Mouse (Mus musculus) liver, embryonic 14.5 days (tissue): Measurements from ENCODE around the gene Dhtkd1. TPM values are rescaled to one million over a fixed set of nuclear protein-coding genes. Genes with fewer than 3 reads are reported as not detected.

Source experiments
- ATAC-seq: fragments of 200-750 bp; cut with Nextera tagmentation; 2 replicates; pipeline ENCODE4 v1.8.0; 2017; ENCODE audit warnings: moderate number of reproducible peaks, mild to moderate bottlenecking, moderate library complexity; ENCODE audit not compliant: insufficient read depth
- DNase-seq, 3 experiments: peaks; one replicate each; pipeline ENCODE4 v3.0.0-alpha.2; 2012 to 2013; ENCODE audit warnings: low read depth in 3 of 3, low spot score in 3 of 3
- H3K27ac ChIP-seq: fragments of 300-500 bp; sonication (generic); 2 replicates; pipeline ENCODE4 v1.5.1; 2014; ENCODE audit warnings: moderate library complexity, mild to moderate bottlenecking, control low read depth, inconsistent platforms
- H3K27me3 ChIP-seq: fragments of 300-500 bp; sonication (generic); 2 replicates; pipeline ENCODE4 v1.6.1; 2014; ENCODE audit warnings: mild to moderate bottlenecking, low read length, moderate library complexity; ENCODE audit not compliant: control insufficient read depth, insufficient read depth
- H3K36me3 ChIP-seq: fragments of 300-500 bp; sonication (generic); replicated peaks from 2 replicates; pipeline ENCODE4 v1.6.1; 2014; ENCODE audit warnings: low read depth; ENCODE audit not compliant: control insufficient read depth, insufficient read depth
- H3K4me1 ChIP-seq, 2 experiments: fragments of 200-500 bp in 1 of 2; fragments of 300-500 bp in 1 of 2; sonication (generic) in 1 of 2; replicated peaks; 2 replicates each; pipeline ENCODE4 v1.6.1; 2012 to 2014; ENCODE audit warnings: antibody characterized with exemption in 1 of 2, inconsistent platforms in 1 of 2, low read length in 1 of 2; ENCODE audit not compliant: control insufficient read depth in 2 of 2, insufficient read depth in 2 of 2
- H3K4me2 ChIP-seq: fragments of 300-500 bp; sonication (generic); 2 replicates; pipeline ENCODE4 v1.6.1; 2014; ENCODE audit warnings: low read depth, mild to moderate bottlenecking, control low read depth, moderate library complexity
- H3K4me3 ChIP-seq, 2 experiments: fragments of 200-500 bp in 1 of 2; fragments of 300-500 bp in 1 of 2; sonication (generic) in 1 of 2; 2 replicates each; pipeline ENCODE4 v1.5.1; 2012 to 2014; ENCODE audit warnings: low read depth in 2 of 2, low read length in 2 of 2, mild to moderate bottlenecking in 2 of 2, control low read depth in 1 of 2, inconsistent platforms in 1 of 2, moderate library complexity in 1 of 2; ENCODE audit not compliant: insufficient read depth in 1 of 2
- H3K9ac ChIP-seq: fragments of 300-500 bp; sonication (generic); replicated peaks from 2 replicates; pipeline ENCODE4 v1.6.1; 2014; ENCODE audit warnings: mild to moderate bottlenecking, control low read depth, moderate library complexity
- H3K9me3 ChIP-seq: fragments of 300-500 bp; sonication (generic); 2 replicates; pipeline ENCODE4 v1.6.1; 2016; ENCODE audit warnings: low read length, mixed read lengths; ENCODE audit not compliant: control insufficient read depth
- CTCF ChIP-seq: IDR thresholded peaks from 2 replicates; pipeline ENCODE4 v1.5.1; 2016; ENCODE audit warnings: antibody characterized with exemption, low read depth, control low read depth
- EP300 ChIP-seq: IDR thresholded peaks from 2 replicates; pipeline ENCODE4 v1.6.1; 2016; ENCODE audit warnings: antibody characterized with exemption, low read depth
- WGBS: fragments of 180-500 bp; shearing (Covaris S2); extraction: QIAGEN DNeasy Blood & Tissue Kit; methylation state at CpG from one replicate; pipeline ENCODE4 v1.1.7; 2014; ENCODE audit not compliant: insufficient replicate concordance; 5-methylcytosine and 5-hydroxymethylcytosine counted together
- polyA plus RNA-seq, 2 experiments: library from polyadenylated mRNA; depleted of rRNA in 1 of 2; stranded (reverse) in 1 of 2; unstranded in 1 of 2; fragments of >200 nt; fragmentation: Nextera tagmentation in 1 of 2; extraction: Ambion mirVana in 1 of 2; gene quantifications; 2 replicates each; pipeline versions ENCODE4 v1.2.1 to v1.2.3; 2012 to 2014

Dhtkd1 gene
- polyA plus RNA-seq, 2 experiments, result 1.6 to 2.8 TPM

DNA sequence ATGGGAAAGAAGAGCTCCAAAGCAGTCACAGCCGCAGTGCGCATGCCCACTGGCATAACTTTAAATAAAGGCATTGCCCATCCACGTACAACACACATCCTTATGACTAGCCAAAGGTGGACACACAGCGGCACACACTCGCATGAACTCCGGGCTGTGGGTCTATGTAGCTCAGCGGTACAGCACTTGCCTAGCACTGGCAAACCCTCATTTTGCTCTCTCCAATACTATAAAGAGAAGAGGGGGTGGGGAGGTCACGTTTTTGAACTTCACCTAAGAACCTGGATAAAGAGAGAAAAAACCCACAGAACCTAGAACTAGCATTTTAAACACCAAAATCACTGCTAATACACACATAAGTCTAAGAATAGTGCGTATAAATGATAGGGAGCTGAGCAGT lies 1.7 kb downstream of the Dhtkd1 start:
- Histone ChIP-seq H3K27ac (no peak overlapping the region), H3K36me3 (no peaks in the 10 kb centered on the region), H3K9ac (no peak overlapping the region), H3K4me3 (no peak overlapping the region), H3K9me3 (no peaks in the 10 kb centered on the region), H3K4me2 (no peak overlapping the region), H3K27me3 (no peaks in the 10 kb centered on the region), H3K4me1 (peaks cover 11 to 14% of the 10 kb centered on the region in 2 experiments)
- ATAC-seq, result no peak
- 85% methylated on average over 9 of the region's 9 CpGs for WGBS
- DNase-seq, result no peak
- no peak for TF ChIP-seq CTCF
- no peak for TF ChIP-seq EP300

DNA sequence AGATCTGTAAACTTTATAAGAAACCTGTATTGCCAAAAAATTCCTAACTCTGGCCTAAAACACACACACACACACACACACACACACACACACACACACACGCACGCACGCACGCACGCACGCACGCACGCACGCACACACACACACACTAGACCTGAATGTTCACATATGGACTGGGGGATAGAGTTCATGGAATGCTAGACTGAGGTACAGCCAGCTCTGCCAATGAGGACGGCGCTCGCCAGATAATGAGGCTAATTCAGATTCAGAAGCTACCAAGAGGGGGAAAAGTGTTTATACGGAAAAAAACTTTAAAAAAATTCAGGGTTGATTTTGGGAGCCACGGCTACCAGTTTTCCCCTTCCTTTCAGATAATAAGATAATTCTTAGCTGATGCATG lies 2.7 kb downstream of the Dhtkd1 start:
- no peaks in the 10 kb centered on the region for H3K36me3 ChIP-seq
- H3K9me3 ChIP-seq, result no peaks in the 10 kb centered on the region
- DNase-seq (no peak), ATAC-seq (no peak)
- no peak overlapping the region for H3K9ac ChIP-seq
- H3K4me1 ChIP-seq, result peaks cover 7 to 8% of the 10 kb centered on the region in 2 experiments
- H3K4me3 ChIP-seq, result no peak overlapping the region
- TF ChIP-seq CTCF (no peak), EP300 (no peak)
- H3K27ac ChIP-seq, result no peak overlapping the region
- H3K27me3 ChIP-seq, result no peaks in the 10 kb centered on the region
- H3K4me2 ChIP-seq, result no peak overlapping the region
- 84% methylated on average over 14 of the region's 14 CpGs for WGBS

DNA sequence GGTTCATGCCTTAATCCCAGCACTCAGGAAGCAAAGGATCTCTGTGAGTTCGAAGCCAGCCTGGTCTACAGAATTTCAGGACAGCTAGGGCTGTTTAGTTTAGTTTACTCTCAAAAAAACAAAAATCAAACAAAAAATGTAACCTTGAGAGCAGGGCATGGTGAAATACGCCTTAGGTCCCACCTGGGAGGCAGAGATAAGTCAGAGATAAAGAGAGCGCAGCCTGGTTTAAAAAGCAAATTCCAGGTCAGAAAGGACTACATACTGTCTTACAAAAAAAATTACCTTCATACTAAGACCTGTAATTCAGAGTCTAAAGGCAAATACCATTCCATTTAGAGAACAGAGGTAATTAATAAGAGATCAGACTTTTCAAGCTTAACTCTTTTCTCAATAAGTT lies 3.3 kb downstream of the Dhtkd1 start:
- Histone ChIP-seq H3K27me3 (no peaks in the 10 kb centered on the region), H3K9ac (no peak overlapping the region), H3K4me2 (no peak overlapping the region), H3K9me3 (no peaks in the 10 kb centered on the region), H3K4me1 (peaks cover 7 to 8% of the 10 kb centered on the region in 2 experiments), H3K4me3 (no peak overlapping the region), H3K27ac (no peak overlapping the region), H3K36me3 (no peaks in the 10 kb centered on the region)
- WGBS, result 33% methylated on average over 3 of the region's 3 CpGs
- no peak for TF ChIP-seq EP300
- no peak for TF ChIP-seq CTCF
- DNase-seq, result no peak
- no peak for ATAC-seq

DNA sequence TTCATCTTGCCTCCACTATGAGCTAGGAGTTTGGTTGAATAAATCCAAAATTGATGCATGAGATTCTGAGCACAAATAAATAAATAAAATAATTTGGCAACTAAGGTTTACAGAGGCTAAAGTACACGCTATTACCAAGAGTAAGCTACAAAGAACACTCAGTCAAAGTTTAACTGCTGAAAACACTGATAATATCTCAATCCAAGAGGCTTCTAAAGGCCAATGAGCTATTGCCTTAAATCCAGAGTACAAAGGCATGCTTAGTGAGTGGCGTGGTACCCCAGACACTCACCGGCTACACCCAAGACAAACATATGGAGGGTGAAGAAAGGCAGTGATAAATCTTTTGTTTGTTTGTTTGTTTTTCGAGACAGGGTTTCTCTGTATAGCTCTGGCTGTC lies 6.0 kb downstream of the Dhtkd1 start:
- DNase-seq (no peak), ATAC-seq (no peak)
- H3K36me3 ChIP-seq, result no peaks in the 10 kb centered on the region
- H3K9ac ChIP-seq, result no peak overlapping the region
- H3K4me3 ChIP-seq, result no peak overlapping the region
- H3K27me3 ChIP-seq, result no peaks in the 10 kb centered on the region
- peaks cover 7 to 8% of the 10 kb centered on the region in 2 experiments for H3K4me1 ChIP-seq
- H3K27ac ChIP-seq, result no peak overlapping the region
- no peaks in the 10 kb centered on the region for H3K9me3 ChIP-seq
- 72% methylated on average over 4 of the region's 4 CpGs for WGBS
- TF ChIP-seq EP300, result no peak
- TF ChIP-seq CTCF, result no peak
- no peak overlapping the region for H3K4me2 ChIP-seq

DNA sequence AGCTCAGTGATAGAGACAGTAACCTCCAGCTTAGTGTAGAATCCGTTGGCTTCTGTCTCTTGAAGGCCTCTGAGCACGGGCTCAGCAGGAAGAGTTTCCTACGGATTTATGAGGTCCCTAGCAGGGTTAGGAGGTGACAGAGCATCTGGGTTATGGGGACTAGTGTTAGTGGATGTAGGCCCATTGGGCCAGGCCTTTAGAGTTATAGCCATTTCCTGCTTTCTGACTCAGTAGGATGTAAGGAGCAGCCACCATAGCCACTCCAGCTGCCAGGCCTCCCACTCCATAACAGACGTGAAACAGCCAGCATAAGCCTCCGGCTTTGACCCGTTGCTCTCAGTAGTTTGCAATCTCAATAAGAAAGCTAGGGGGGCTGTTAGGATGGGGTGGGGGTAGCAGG lies 6.5 kb downstream of the Dhtkd1 start:
- H3K27ac ChIP-seq, result no peak overlapping the region
- H3K4me2 ChIP-seq, result no peak overlapping the region
- no peak for DNase-seq
- no peak for ATAC-seq
- no peaks in the 10 kb centered on the region for H3K36me3 ChIP-seq
- TF ChIP-seq EP300 (no peak), CTCF (no peak)
- no peak overlapping the region for H3K9ac ChIP-seq
- peaks cover 7 to 8% of the 10 kb centered on the region in 2 experiments for H3K4me1 ChIP-seq
- WGBS, result 69% methylated on average over 6 of the region's 6 CpGs
- no peaks in the 10 kb centered on the region for H3K9me3 ChIP-seq
- H3K27me3 ChIP-seq, result no peaks in the 10 kb centered on the region
- no peak overlapping the region for H3K4me3 ChIP-seq

GRCm38 (mm10) chr2:5934936-5935335 lies 7.7 kb downstream of the Dhtkd1 start:
- no peak for TF ChIP-seq EP300
- no peak for TF ChIP-seq CTCF
- H3K9me3 ChIP-seq, result no peaks in the 10 kb centered on the region
- no peaks in the 10 kb centered on the region for H3K27me3 ChIP-seq
- no peak overlapping the region for H3K4me2 ChIP-seq
- no peak overlapping the region for H3K9ac ChIP-seq
- no peak overlapping the region for H3K4me3 ChIP-seq
- ATAC-seq (0 out of 2 replicates have a peak, but pooled peaks have one; percentile 21), DNase-seq (no peak)
- WGBS, result 77% methylated on average over 3 of the region's 3 CpGs
- no peak overlapping the region for H3K27ac ChIP-seq
- no peaks in the 10 kb centered on the region for H3K36me3 ChIP-seq
- H3K4me1 ChIP-seq, result peaks cover 7 to 8% of the 10 kb centered on the region in 2 experiments
